Mouse (Mus musculus) stomach, postnatal 0 days (tissue): ENCODE measurements around the gene Alas2. TPM values are rescaled to one million over a fixed set of nuclear protein-coding genes. Genes with fewer than 3 reads are reported as not detected.

Experiments used
- ATAC-seq: fragments of 200-750 bp; cut with Nextera tagmentation; 2 replicates; pipeline ENCODE4 v1.8.0; 2017; ENCODE audit not compliant: low FRiP score, low TSS enrichment
- DNase-seq: peaks from one replicate; pipeline ENCODE4 v3.0.0-alpha.2; 2016; ENCODE audit warnings: low spot score
- H3K27ac ChIP-seq: fragments of 300-500 bp; sonication (generic); replicated peaks from 2 replicates; pipeline ENCODE4 v1.5.1; 2014; ENCODE audit warnings: mild to moderate bottlenecking, control low read depth
- H3K27me3 ChIP-seq: fragments of 300-500 bp; sonication (generic); 2 replicates; pipeline ENCODE4 v1.6.1; 2014; ENCODE audit warnings: low read length; ENCODE audit not compliant: control insufficient read depth, insufficient read depth
- H3K36me3 ChIP-seq: fragments of 300-500 bp; sonication (generic); 2 replicates; pipeline ENCODE4 v1.6.1; 2014; ENCODE audit warnings: low read length, mixed read lengths; ENCODE audit not compliant: control insufficient read depth, insufficient read depth
- H3K4me1 ChIP-seq: fragments of 300-500 bp; sonication (generic); replicated peaks from 2 replicates; pipeline ENCODE4 v1.6.1; 2014; ENCODE audit warnings: antibody characterized with exemption; ENCODE audit not compliant: control insufficient read depth, insufficient read depth
- H3K4me2 ChIP-seq: fragments of 300-500 bp; sonication (generic); replicated peaks from 2 replicates; pipeline ENCODE4 v1.6.1; 2014; ENCODE audit warnings: low read depth, mild to moderate bottlenecking, control low read depth, moderate library complexity
- H3K4me3 ChIP-seq: fragments of 300-500 bp; sonication (generic); 2 replicates; pipeline ENCODE4 v1.5.1; 2014; ENCODE audit warnings: low read depth, low read length, control low read depth
- H3K9ac ChIP-seq: fragments of 300-500 bp; sonication (generic); 2 replicates; pipeline ENCODE4 v1.6.1; 2014; ENCODE audit warnings: mild to moderate bottlenecking, low read length, control low read depth, mixed read lengths
- H3K9me3 ChIP-seq: fragments of 300-500 bp; sonication (generic); 2 replicates; pipeline ENCODE4 v1.6.1; 2016; ENCODE audit warnings: low read length; ENCODE audit not compliant: control insufficient read depth
- CTCF ChIP-seq: IDR thresholded peaks from 2 replicates; pipeline ENCODE4 v1.5.1; 2016; ENCODE audit warnings: antibody characterized with exemption, low read depth, mild to moderate bottlenecking, moderate library complexity
- EP300 ChIP-seq: optimal IDR thresholded peaks from 2 replicates; pipeline ENCODE3; 2016; ENCODE audit warnings: antibody characterized with exemption
- WGBS: fragments of 180-500 bp; shearing (Covaris S2); extraction: QIAGEN DNeasy Blood & Tissue Kit; methylation state at CpG from one replicate; pipeline ENCODE4 v1.1.7; 2014; 5-methylcytosine and 5-hydroxymethylcytosine counted together
- polyA plus RNA-seq: library from polyadenylated mRNA; unstranded; fragments of >200 nt; fragmentation: Nextera tagmentation; extraction: Ambion mirVana; gene quantifications from 2 replicates; pipeline ENCODE4 v1.2.1, GENCODE M21; 2015

Gene Alas2
- polyA plus RNA-seq, 1 experiment from 2014 or later, result 4.6 TPM

- no peaks in the 10 kb centered on the region for H3K27me3 ChIP-seq
- no peak for TF ChIP-seq CTCF
- TF ChIP-seq EP300, result no peak
- WGBS, result 82% methylated on average over 12 of the region's 12 CpGs
- no peak overlapping the region for H3K4me2 ChIP-seq
- no peaks in the 10 kb centered on the region for H3K4me1 ChIP-seq
- no peak overlapping the region for H3K4me3 ChIP-seq
- H3K27ac ChIP-seq, result no peak overlapping the region
- no peak for DNase-seq
- H3K36me3 ChIP-seq, result no peaks in the 10 kb centered on the region
- H3K9me3 ChIP-seq, result no peaks in the 10 kb centered on the region
- no peak overlapping the region for H3K9ac ChIP-seq
- ATAC-seq, result no peak
These were observed 17.6 kb downstream of the Alas2 start for GRCm38 (mm10) chrX:150564644-150565357.

- TF ChIP-seq CTCF, result no peak
- no peak for TF ChIP-seq EP300
- no peak for ATAC-seq
- DNase-seq, result no peak
These were observed 34.7 kb downstream of the Alas2 start for GRCm38 (mm10) chrX:150581921-150582320.

GRCm38 (mm10) chrX:150585116-150585515 is 37.9 kb downstream of the Alas2 start:
- TF ChIP-seq CTCF, result no peak
- H3K4me1 ChIP-seq, result no peaks in the 10 kb centered on the region
- no peak overlapping the region for H3K4me2 ChIP-seq
- WGBS, result 94% methylated on average over 8 of the region's 8 CpGs
- no peaks in the 10 kb centered on the region for H3K9me3 ChIP-seq
- no peak for DNase-seq
- no peaks in the 10 kb centered on the region for H3K36me3 ChIP-seq
- no peak overlapping the region for H3K9ac ChIP-seq
- ATAC-seq, result no peak
- H3K4me3 ChIP-seq, result no peak overlapping the region
- no peaks in the 10 kb centered on the region for H3K27me3 ChIP-seq
- no peak overlapping the region for H3K27ac ChIP-seq

More at GRCm38 (mm10) chrX:150581921-150582320, 34.7 kb downstream of the Alas2 start:
- no peak overlapping the region for H3K4me3 ChIP-seq
- H3K4me2 ChIP-seq, result no peak overlapping the region
- H3K36me3 ChIP-seq, result no peaks in the 10 kb centered on the region
- no peak overlapping the region for H3K27ac ChIP-seq
- H3K4me1 ChIP-seq, result no peaks in the 10 kb centered on the region
- no peaks in the 10 kb centered on the region for H3K9me3 ChIP-seq
- no peaks in the 10 kb centered on the region for H3K27me3 ChIP-seq
- no peak overlapping the region for H3K9ac ChIP-seq

GRCm38 (mm10) chrX:150588023-150588764 is 41.0 kb downstream of the Alas2 start, which contains the start of gene Pfkfb1:
Pfkfb1 (plus strand) TSS chrX:150588229.
- peak within 1 kb of the TSS; percentile 85 for H3K27ac ChIP-seq
- ATAC-seq, result peak; percentile 96
- 22% methylated on average over 35 of the region's 35 CpGs for WGBS
- peak within 1 kb of the TSS; percentile 56 for H3K4me2 ChIP-seq
- no peaks in the 10 kb centered on the region for H3K9me3 ChIP-seq
- H3K4me1 ChIP-seq, result no peaks in the 10 kb centered on the region
- no peaks in the 10 kb centered on the region for H3K27me3 ChIP-seq
- peak within 1 kb of the TSS; percentile 47 for H3K4me3 ChIP-seq
- no peaks in the 10 kb centered on the region for H3K36me3 ChIP-seq
- TF ChIP-seq EP300, result no peak
- TF ChIP-seq CTCF, result peak; percentile 67
- H3K9ac ChIP-seq, result peak within 1 kb of the TSS; percentile 59
- DNase-seq, result peak; percentile 86

GRCm38 (mm10) chrX:150589696-150590095 is 42.5 kb downstream of the Alas2 start, which contains the start of gene Apex2:
Apex2 (minus strand) TSS chrX:150589868.
- no peak within 1 kb of the TSS for H3K9ac ChIP-seq
- TF ChIP-seq EP300 (no peak), CTCF (no peak)
- no peaks in the 10 kb centered on the region for H3K4me1 ChIP-seq
- H3K27me3 ChIP-seq, result no peaks in the 10 kb centered on the region
- H3K4me2 ChIP-seq, result no peak within 1 kb of the TSS; the same call in 1 of the 2 replicates
- no peak within 1 kb of the TSS for H3K27ac ChIP-seq
- no peaks in the 10 kb centered on the region for H3K36me3 ChIP-seq
- WGBS, result 64% methylated on average over 5 of the region's 5 CpGs
- no peak for ATAC-seq
- DNase-seq, result no peak
- H3K4me3 ChIP-seq, result no peak within 1 kb of the TSS
- no peaks in the 10 kb centered on the region for H3K9me3 ChIP-seq
